Mouse (Mus musculus) lung, adult 2 months (tissue): ENCODE data around the gene Cpox. TPM values are rescaled to one million over a fixed set of nuclear protein-coding genes. Genes with fewer than 3 reads are reported as not detected.

Experiments used
- DNase-seq: peaks from one replicate; pipeline ENCODE4 v3.0.0; 2022
- H3K4me1 ChIP-seq: fragments of 200-500 bp; 2 replicates; pipeline ENCODE4 v1.6.1; 2011; ENCODE audit warnings: low read length; ENCODE audit not compliant: control insufficient read depth, insufficient read depth
- H3K4me3 ChIP-seq: fragments of 200-500 bp; replicated peaks from 2 replicates; pipeline ENCODE3; 2011; ENCODE audit warnings: low read depth, mild to moderate bottlenecking, control low read depth, low read length; ENCODE audit errors: extremely low read depth
- CTCF ChIP-seq: fragments of 200-500 bp; IDR thresholded peaks from 2 replicates; pipeline ENCODE4 v1.5.1; 2011; ENCODE audit warnings: mild to moderate bottlenecking, low read length, control low read depth; ENCODE audit not compliant: insufficient read depth
- POLR2A ChIP-seq: fragments of 200-500 bp; IDR thresholded peaks from 2 replicates; pipeline ENCODE4 v1.6.1; 2011; ENCODE audit warnings: low read depth, mild to moderate bottlenecking, control low read depth, low read length, borderline replicate concordance; ENCODE audit errors: extremely low read depth
- WGBS: fragments of 180-500 bp; shearing (Covaris S2); methylation state at CpG from one replicate; pipeline ENCODE4 v1.1.7; 2018; 5-methylcytosine and 5-hydroxymethylcytosine counted together
- polyA plus RNA-seq: library from polyadenylated mRNA; depleted of rRNA; stranded (reverse); fragments of >200 nt; gene quantifications from 2 replicates; pipeline ENCODE4 v1.2.3, GENCODE M21; 2012

Gene Cpox
- polyA plus RNA-seq, 1 experiment, result 11.5 TPM

DNA sequence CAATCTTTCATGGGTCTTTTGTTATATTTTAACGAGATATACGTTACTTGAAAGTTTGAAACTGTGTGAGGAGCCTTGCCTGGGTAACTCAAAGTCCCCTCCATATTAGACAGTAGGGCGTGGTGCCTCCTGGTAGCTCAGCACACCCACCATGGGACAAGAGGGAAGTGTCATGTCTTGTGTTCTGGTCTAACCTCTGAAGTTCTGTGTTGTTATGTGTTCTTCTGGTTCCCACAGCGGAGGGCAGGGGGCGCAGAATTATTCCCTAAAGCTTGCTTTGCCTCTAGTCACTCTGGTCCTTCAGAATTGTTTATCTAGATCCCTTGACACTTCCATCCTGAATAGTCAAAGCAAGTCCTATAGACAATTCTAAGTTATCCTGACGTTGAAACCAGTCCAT, 12.0 kb downstream of the Cpox start:
- no peaks in the 10 kb centered on the region for H3K4me1 ChIP-seq
- no peak for DNase-seq
- no peak overlapping the region for H3K4me3 ChIP-seq
- 92% methylated on average over 6 of the region's 6 CpGs for WGBS
- TF ChIP-seq CTCF (no peak), POLR2A (no peak)

GRCm38 (mm10) chr16:58682870-58683269, 12.8 kb downstream of the Cpox start:
- Histone ChIP-seq H3K4me1 (no peaks in the 10 kb centered on the region), H3K4me3 (no peak overlapping the region)
- no peak for TF ChIP-seq CTCF
- TF ChIP-seq POLR2A, result no peak
- no peak for DNase-seq
- WGBS, result 72% methylated on average over 7 of the region's 7 CpGs

GRCm38 (mm10) chr16:58683911-58684310, 13.8 kb downstream of the Cpox start:
- DNase-seq, result no peak
- TF ChIP-seq CTCF (no peak), POLR2A (no peak)
- 90% methylated on average over 4 of the region's 4 CpGs for WGBS

DNA sequence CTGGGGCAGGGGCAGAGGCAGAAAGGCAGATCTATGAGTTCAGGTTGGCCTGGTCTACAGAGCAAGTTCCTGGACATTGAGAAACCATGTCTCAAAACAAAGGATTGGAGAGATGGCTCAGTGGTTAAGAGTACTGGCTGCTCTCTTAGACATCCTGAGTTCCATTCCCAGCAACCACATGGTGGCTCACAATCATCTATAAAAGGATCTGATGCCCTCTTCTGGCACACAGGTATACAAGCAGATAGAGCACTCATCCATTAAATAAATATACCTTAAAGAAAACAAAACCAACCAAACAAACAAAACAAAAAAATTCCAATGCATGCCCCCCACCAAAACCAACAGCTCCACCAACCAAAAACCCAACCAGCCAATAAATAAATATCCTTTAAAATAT, 14.4 kb downstream of the Cpox start:
- TF ChIP-seq POLR2A (no peak), CTCF (no peak)
- no peak for DNase-seq
- Histone ChIP-seq H3K4me1 (no peaks in the 10 kb centered on the region), H3K4me3 (no peak overlapping the region)

More at GRCm38 (mm10) chr16:58683911-58684310, 13.8 kb downstream of the Cpox start:
- Histone ChIP-seq H3K4me1 (no peaks in the 10 kb centered on the region), H3K4me3 (no peak overlapping the region)

- Histone ChIP-seq H3K4me3 (peak overlapping the region; percentile 32), H3K4me1 (no peaks in the 10 kb centered on the region)
- TF ChIP-seq POLR2A (no peak), CTCF (no peak)
- 55% methylated on average over 20 of the region's 20 CpGs for WGBS
- DNase-seq, result no peak
These were observed 15.8 kb downstream of the Cpox start for GRCm38 (mm10) chr16:58685548-58686537.

DNA sequence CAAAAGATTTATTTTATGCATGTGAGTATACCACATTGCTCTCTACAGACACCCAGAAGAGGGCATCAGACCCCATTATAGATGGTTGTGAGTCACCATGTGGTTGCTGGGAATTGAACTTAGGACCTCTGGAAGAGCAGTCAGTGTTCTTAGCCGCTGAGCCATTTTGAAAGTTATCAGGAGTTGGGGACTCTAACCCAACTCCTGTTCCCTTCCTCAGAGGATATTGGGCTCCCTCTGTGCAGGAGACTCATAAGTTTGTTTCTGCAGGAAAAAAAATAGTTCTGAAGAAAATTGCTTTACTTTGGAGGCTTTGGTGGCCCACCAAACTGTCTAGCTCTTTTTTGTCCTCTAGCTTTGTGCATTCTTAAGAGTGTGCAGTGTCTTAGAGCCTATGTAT, 18.4 kb downstream of the Cpox start:
- DNase-seq, result no peak
- 97% methylated on average over 1 of the region's 1 CpGs for WGBS
- TF ChIP-seq POLR2A (no peak), CTCF (no peak)

GRCm38 (mm10) chr16:58689555-58690169, 19.6 kb downstream of the Cpox start:
- WGBS, result 66% methylated on average over 5 of the region's 5 CpGs
- no peak for TF ChIP-seq POLR2A
- H3K4me3 ChIP-seq, result no peak overlapping the region
- H3K4me1 ChIP-seq, result no peaks in the 10 kb centered on the region
- no peak for DNase-seq

More for the DNA sequence above, 18.4 kb downstream of the Cpox start:
- Histone ChIP-seq H3K4me3 (no peak overlapping the region), H3K4me1 (no peaks in the 10 kb centered on the region)

GRCm38 (mm10) chr16:58690322-58690732, 20.2 kb downstream of the Cpox start:
- WGBS, result 53% methylated on average over 5 of the region's 5 CpGs
- Histone ChIP-seq H3K4me1 (no peaks in the 10 kb centered on the region), H3K4me3 (no peak overlapping the region)
- DNase-seq, result no peak
- TF ChIP-seq POLR2A, result no peak
- TF ChIP-seq CTCF, result no peak

DNA sequence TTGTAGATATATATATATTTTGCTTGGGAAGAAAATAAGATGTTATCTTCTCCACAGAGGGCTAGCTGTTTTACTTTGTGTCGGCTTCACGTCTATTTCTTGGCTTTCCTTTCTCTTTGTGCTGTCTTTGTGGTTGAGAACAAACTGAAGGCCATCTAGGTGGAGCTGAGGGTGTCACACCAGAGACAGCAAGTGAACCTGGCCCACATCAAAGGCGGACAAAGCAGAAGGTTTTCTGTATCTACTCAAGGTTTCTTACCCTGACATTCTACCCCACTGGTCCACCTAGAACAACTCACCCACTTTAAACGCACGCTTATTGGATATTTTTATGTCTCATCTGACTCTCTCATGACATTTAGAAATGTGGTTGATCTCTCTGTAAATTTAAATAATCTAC, 24.0 kb downstream of the Cpox start:
- H3K4me3 ChIP-seq, result no peak overlapping the region
- no peak for DNase-seq
- 87% methylated on average over 5 of the region's 5 CpGs for WGBS
- TF ChIP-seq POLR2A (no peak), CTCF (no peak)
- H3K4me1 ChIP-seq, result no peaks in the 10 kb centered on the region

DNA sequence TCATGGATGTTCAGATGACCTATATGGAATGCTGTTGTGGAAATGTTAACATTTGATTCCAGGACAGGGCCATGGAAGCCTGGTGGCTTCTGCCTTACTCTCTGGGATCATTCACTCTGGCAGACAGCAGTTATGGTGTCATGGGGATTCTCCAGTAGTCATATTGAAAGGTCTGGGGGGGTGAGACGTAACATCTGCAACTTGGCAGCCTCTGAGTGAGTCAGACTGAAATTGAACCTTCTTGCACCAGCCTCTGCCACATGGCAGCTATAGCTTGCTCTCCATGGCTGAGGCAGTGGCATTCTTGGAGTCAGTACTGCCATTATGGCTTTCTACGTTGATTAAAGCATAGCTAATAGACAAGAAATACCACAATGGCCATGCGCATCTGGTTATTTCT, 26.7 kb downstream of the Cpox start:
- WGBS, result 81% methylated on average over 3 of the region's 3 CpGs
- TF ChIP-seq POLR2A (no peak), CTCF (no peak)
- no peak for DNase-seq
- no peak overlapping the region for H3K4me3 ChIP-seq
- no peaks in the 10 kb centered on the region; the same call in 1 of the 2 replicates for H3K4me1 ChIP-seq

- Histone ChIP-seq H3K4me3 (no peak overlapping the region), H3K4me1 (no peaks in the 10 kb centered on the region; the same call in 1 of the 2 replicates)
- DNase-seq, result no peak
- 100% methylated on average over 1 of the region's 1 CpGs for WGBS
- no peak for TF ChIP-seq CTCF
- TF ChIP-seq POLR2A, result no peak
These were observed 27.2 kb downstream of the Cpox start for GRCm38 (mm10) chr16:58697261-58697660.
